Mouse (Mus musculus) forebrain, embryonic 14.5 days (tissue): ENCODE results near the gene Tom1l1. TPM values are rescaled to one million over a fixed set of nuclear protein-coding genes. Genes with fewer than 3 reads are reported as not detected.

ENCODE experiments used
- ATAC-seq: fragments of 200-750 bp; cut with Nextera tagmentation; 2 replicates; pipeline ENCODE4 v1.8.0; 2017; ENCODE audit warnings: mild to moderate bottlenecking, moderate library complexity
- DNase-seq: peaks from one replicate; pipeline ENCODE4 v3.0.0-alpha.2; 2015; ENCODE audit warnings: low spot score
- H3K27ac ChIP-seq: fragments of 300-500 bp; sonication (generic); 2 replicates; pipeline ENCODE4 v1.5.1; 2014; ENCODE audit warnings: low read depth, mild to moderate bottlenecking, control low read depth, low read length, moderate library complexity
- H3K27me3 ChIP-seq: fragments of 300-500 bp; sonication (generic); replicated peaks from 2 replicates; pipeline ENCODE4 v1.6.1; 2014; ENCODE audit warnings: low read length, control low read depth, mixed read lengths; ENCODE audit not compliant: control insufficient read depth, insufficient read depth
- H3K36me3 ChIP-seq: fragments of 300-500 bp; sonication (generic); 2 replicates; pipeline ENCODE4 v1.6.1; 2014; ENCODE audit warnings: low read length, control low read depth; ENCODE audit not compliant: control insufficient read depth, insufficient read depth
- H3K4me1 ChIP-seq: fragments of 300-500 bp; sonication (generic); 2 replicates; pipeline ENCODE4 v1.6.1; 2014; ENCODE audit warnings: antibody characterized with exemption, low read length, control low read depth; ENCODE audit not compliant: control insufficient read depth, insufficient read depth
- H3K4me2 ChIP-seq: fragments of 300-500 bp; sonication (generic); 2 replicates; pipeline ENCODE4 v1.6.1; 2014; ENCODE audit warnings: mild to moderate bottlenecking, control low read depth, low read length
- H3K4me3 ChIP-seq: fragments of 300-500 bp; sonication (generic); 2 replicates; pipeline ENCODE4 v1.5.1; 2014; ENCODE audit warnings: low read depth, low read length, control low read depth
- H3K9ac ChIP-seq: fragments of 300-500 bp; sonication (generic); 2 replicates; pipeline ENCODE4 v1.6.1; 2014; ENCODE audit warnings: mild to moderate bottlenecking, low read length, control low read depth, moderate library complexity
- H3K9me3 ChIP-seq: fragments of 300-500 bp; sonication (generic); replicated peaks from 2 replicates; pipeline ENCODE4 v1.6.1; 2016; ENCODE audit warnings: low read length, control low read depth, mixed read lengths; ENCODE audit not compliant: control insufficient read depth
- WGBS: fragments of 180-500 bp; shearing (Covaris S2); extraction: QIAGEN DNeasy Blood & Tissue Kit; methylation state at CpG from one replicate; pipeline ENCODE4 v1.1.7; 2014; 5-methylcytosine and 5-hydroxymethylcytosine counted together
- polyA plus RNA-seq: library from polyadenylated mRNA; unstranded; fragments of >200 nt; fragmentation: Nextera tagmentation; extraction: Ambion mirVana; gene quantifications from 2 replicates; pipeline ENCODE4 v1.2.1, GENCODE M21; 2014

The Tom1l1 gene
- polyA plus RNA-seq, 1 experiment from 2014 or later = 13.9 TPM

- Histone ChIP-seq H3K4me1 (no peaks in the 10 kb centered on the region), H3K4me2 (no peak overlapping the region), H3K4me3 (no peak overlapping the region), H3K9ac (no peak overlapping the region), H3K27ac (no peak overlapping the region), H3K9me3 (no peaks in the 10 kb centered on the region), H3K36me3 (peaks cover 12% of the 10 kb centered on the region; the same call in 1 of the 2 replicates), H3K27me3 (no peaks in the 10 kb centered on the region)
- DNase-seq (no peak), ATAC-seq (no peak)
- 89% methylated on average over 12 of the region's 12 CpGs for WGBS
Observed at GRCm38 (mm10) chr11:90622044-90622443, 66.1 kb downstream of the Tom1l1 start.

GRCm38 (mm10) chr11:90616431-90616830, 71.7 kb downstream of the Tom1l1 start:
- Histone ChIP-seq H3K36me3 (peaks cover 12% of the 10 kb centered on the region; the same call in 1 of the 2 replicates), H3K4me3 (no peak overlapping the region), H3K27ac (no peak overlapping the region), H3K9me3 (no peaks in the 10 kb centered on the region), H3K27me3 (no peaks in the 10 kb centered on the region), H3K9ac (no peak overlapping the region), H3K4me2 (no peak overlapping the region), H3K4me1 (no peaks in the 10 kb centered on the region)
- DNase-seq (peak; percentile 76), ATAC-seq (no peak)

- H3K36me3 ChIP-seq = peaks cover 7% of the 10 kb centered on the region; the same call in 1 of the 2 replicates
- no peak overlapping the region for H3K9ac ChIP-seq
- no peak overlapping the region for H3K27ac ChIP-seq
- no peak overlapping the region for H3K4me3 ChIP-seq
- H3K9me3 ChIP-seq = no peaks in the 10 kb centered on the region
- no peak overlapping the region for H3K4me2 ChIP-seq
- DNase-seq (no peak), ATAC-seq (no peak)
- H3K4me1 ChIP-seq = no peaks in the 10 kb centered on the region
- no peaks in the 10 kb centered on the region for H3K27me3 ChIP-seq
- WGBS = 93% methylated on average over 6 of the region's 6 CpGs
Observed at GRCm38 (mm10) chr11:90614743-90615142, 73.4 kb downstream of the Tom1l1 start.

- H3K36me3 ChIP-seq = peaks cover 8% of the 10 kb centered on the region
- H3K9ac ChIP-seq = no peak overlapping the region
- ATAC-seq (no peak), DNase-seq (no peak)
- H3K4me1 ChIP-seq = no peaks in the 10 kb centered on the region
- no peaks in the 10 kb centered on the region for H3K9me3 ChIP-seq
- no peak overlapping the region for H3K4me2 ChIP-seq
- no peak overlapping the region for H3K27ac ChIP-seq
- no peaks in the 10 kb centered on the region for H3K27me3 ChIP-seq
- H3K4me3 ChIP-seq = no peak overlapping the region
Observed at GRCm38 (mm10) chr11:90612118-90612517, 76.0 kb downstream of the Tom1l1 start.

- Histone ChIP-seq H3K4me3 (no peak overlapping the region), H3K27me3 (no peaks in the 10 kb centered on the region), H3K9ac (no peak overlapping the region), H3K4me2 (no peak overlapping the region), H3K9me3 (no peaks in the 10 kb centered on the region), H3K27ac (no peak overlapping the region), H3K4me1 (no peaks in the 10 kb centered on the region), H3K36me3 (peaks cover 19% of the 10 kb centered on the region; the same call in 1 of the 2 replicates)
- ATAC-seq (no peak), DNase-seq (no peak)
- WGBS = 91% methylated on average over 2 of the region's 2 CpGs
Observed at GRCm38 (mm10) chr11:90603066-90603465, 85.1 kb downstream of the Tom1l1 start.

- Histone ChIP-seq H3K9ac (no peak overlapping the region), H3K4me2 (no peak overlapping the region), H3K9me3 (no peaks in the 10 kb centered on the region), H3K27ac (no peak overlapping the region), H3K4me1 (no peaks in the 10 kb centered on the region), H3K4me3 (no peak overlapping the region), H3K36me3 (peaks cover 20% of the 10 kb centered on the region), H3K27me3 (no peaks in the 10 kb centered on the region)
- DNase-seq = no peak
- no peak for ATAC-seq
- WGBS = 79% methylated on average over 1 of the region's 1 CpGs
Observed at GRCm38 (mm10) chr11:90595826-90596225, 92.3 kb downstream of the Tom1l1 start.

Other genes starting within 250 kb of the Tom1l1 start
- 14.7 and 16.8 TPM in 2 replicates for gene Stxbp4, start 50.3 kb downstream of the Tom1l1 start, polyA plus RNA-seq
- 21.4 and 22.1 TPM in 2 replicates for gene Cox11, start 50.2 kb downstream of the Tom1l1 start, polyA plus RNA-seq